Mouse (Mus musculus): Measurements from ENCODE around the gene Hes1. TPM values are rescaled to one million over a fixed set of nuclear protein-coding genes. Genes with fewer than 3 reads are reported as not detected.

Gene Hes1
- 10.5 TPM for total RNA-seq (2023)

GRCm38 (mm10) chr16:30063984-30064453, at the start of gene Hes1:
TSS of gene Hes1 (plus strand) at chr16:30064384.

Other genes starting within 250 kb of the Hes1 start
- not detected for gene Cpn2, start 203.1 kb downstream of the Hes1 start, total RNA-seq (2023)
- gene Lrrc15, start 218.9 kb downstream of the Hes1 start, total RNA-seq (2023) = not detected
- 0.94 TPM for gene Gp5, start 246.4 kb downstream of the Hes1 start, total RNA-seq (2023)

Data from CD4-positive naive resting alpha-beta T cell, adult 76 days (primary cell).